Mouse (Mus musculus): ENCODE measurements around the gene Abr.

GRCm38 (mm10) chr11:76666002-76666649 lies 44.0 kb upstream of the Abr start:
- TF ChIP-seq CTCF (IDR thresholded peaks at IDR 0.05; ENCODE audit: extremely low read depth, insufficient read depth, low read length) (no peak), POLR2A (IDR thresholded peaks at IDR 0.05; ENCODE audit: extremely low read depth, insufficient read depth, low read length) (no peak)

Data from cortical plate, adult 2 months (tissue).